Mouse (Mus musculus) NIH3T3 (cell line): ENCODE data around the gene Glra2.
A peak's percentile ranks its signal among the peaks of the same experiment; 100 is the strongest.
"Not testable (repeated sequence)": the region's sequence is repeated elsewhere in the genome, so short reads cannot be mapped to it uniquely, and the experiment has no call there.

ENCODE experiments used
- DNase-seq: peaks from one replicate; pipeline ENCODE4 v3.0.0-alpha.2; 2012; ENCODE audit warnings: low read depth

Glra2 gene

GRCm38 (mm10) chrX:165326939-165327698 is at the start of gene Glra2:
Gene Glra2, minus strand, starts transcription at chrX:165327393.
- DNase-seq: peak; percentile 11

GRCm38 (mm10) chrX:165362798-165363197 is 35.6 kb upstream of the Glra2 start:
- peak; percentile 1 for DNase-seq

GRCm38 (mm10) chrX:165344611-165345010 is 17.4 kb upstream of the Glra2 start:
- no peak for DNase-seq

GRCm38 (mm10) chrX:165327699-165328333 is 623 bp upstream of the Glra2 start:
- peak; percentile 1 for DNase-seq

GRCm38 (mm10) chrX:165193550-165193949 is 133.6 kb downstream of the Glra2 start:
- no peak for DNase-seq

GRCm38 (mm10) chrX:165191170-165191569 is 136.0 kb downstream of the Glra2 start:
- no peak for DNase-seq

GRCm38 (mm10) chrX:165182948-165183347 is 144.2 kb downstream of the Glra2 start:
- not testable (repeated sequence) for DNase-seq

- no peak for DNase-seq
Observed at GRCm38 (mm10) chrX:165156549-165156948, 170.6 kb downstream of the Glra2 start.

- DNase-seq: peak; percentile 1
Observed at GRCm38 (mm10) chrX:165104171-165104570, 223.0 kb downstream of the Glra2 start.
